Mouse (Mus musculus) heart, embryonic 15.5 days (tissue): ENCODE results near the gene Gm47996. TPM values are rescaled to one million over a fixed set of nuclear protein-coding genes. Genes with fewer than 3 reads are reported as not detected.

ENCODE experiments used
- ATAC-seq: fragments of 200-750 bp; cut with Nextera tagmentation; replicated peaks from 2 replicates; pipeline ENCODE4 v1.8.0; 2017; ENCODE audit warnings: low read depth, moderate TSS enrichment; ENCODE audit not compliant: insufficient number of reproducible peaks, insufficient read depth, low FRiP score
- H3K27ac ChIP-seq: fragments of 300-500 bp; sonication (generic); 2 replicates; pipeline ENCODE4 v1.5.1; 2015; ENCODE audit warnings: mild to moderate bottlenecking, inconsistent platforms
- H3K27me3 ChIP-seq: fragments of 300-500 bp; sonication (generic); 2 replicates; pipeline ENCODE4 v1.6.1; 2015; ENCODE audit warnings: inconsistent platforms
- H3K36me3 ChIP-seq: fragments of 300-500 bp; sonication (generic); 2 replicates; pipeline ENCODE4 v1.6.1; 2015; ENCODE audit warnings: mild to moderate bottlenecking, inconsistent platforms
- H3K4me1 ChIP-seq: fragments of 300-500 bp; sonication (generic); replicated peaks from 2 replicates; pipeline ENCODE4 v1.6.1; 2015; ENCODE audit warnings: inconsistent platforms
- H3K4me2 ChIP-seq: fragments of 300-500 bp; sonication (generic); 2 replicates; pipeline ENCODE4 v1.6.1; 2015; ENCODE audit warnings: inconsistent platforms, mild to moderate bottlenecking, moderate library complexity
- H3K4me3 ChIP-seq: fragments of 300-500 bp; sonication (generic); 2 replicates; pipeline ENCODE4 v1.5.1; 2015; ENCODE audit warnings: mild to moderate bottlenecking, inconsistent platforms
- H3K9ac ChIP-seq: fragments of 300-500 bp; sonication (generic); 2 replicates; pipeline ENCODE4 v1.6.1; 2015; ENCODE audit warnings: mild to moderate bottlenecking, inconsistent platforms
- H3K9me3 ChIP-seq: fragments of 300-500 bp; sonication (generic); replicated peaks from 2 replicates; pipeline ENCODE4 v1.6.1; 2016; ENCODE audit warnings: inconsistent platforms
- WGBS: fragments of 180-500 bp; shearing (Covaris S2); methylation state at CpG from one replicate; pipeline ENCODE4 v1.1.7; 2015; ENCODE audit warnings: mixed read lengths; 5-methylcytosine and 5-hydroxymethylcytosine counted together
- polyA plus RNA-seq: library from polyadenylated mRNA; unstranded; fragments of >200 nt; fragmentation: Nextera tagmentation; extraction: Ambion mirVana; gene quantifications from 2 replicates; pipeline ENCODE4 v1.2.1, GENCODE M21; 2015

The Gm47996 gene
- polyA plus RNA-seq, 1 experiment from 2014 or later: not detected

DNA sequence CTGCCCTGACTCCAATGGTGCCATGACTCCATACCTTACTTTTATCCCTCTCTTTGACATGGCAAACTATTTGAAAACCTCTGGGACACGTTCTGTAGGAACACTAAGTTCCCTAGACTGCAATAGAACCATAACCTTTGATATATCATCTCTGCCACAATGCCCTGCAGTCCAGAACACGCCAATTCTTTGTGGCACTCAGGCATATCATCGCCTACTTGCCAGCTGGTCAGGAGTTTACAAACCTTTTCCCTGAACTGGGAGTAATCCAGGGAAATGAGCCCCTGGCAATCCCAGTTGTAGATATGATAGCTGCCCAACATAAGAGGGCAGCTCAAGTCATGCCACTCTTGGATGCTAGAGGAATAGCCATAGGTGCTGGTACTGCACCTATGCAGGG lies 22.4 kb downstream of the Gm47996 start:
- whole genome bisulfite sequencing: 82% methylated on average over 3 of the region's 3 CpGs
- Histone ChIP-seq H3K4me2 (no peak overlapping the region), H3K4me3 (no peak overlapping the region)

GRCm38 (mm10) chr1:151233756-151234155 lies 23.8 kb downstream of the Gm47996 start:
- no peaks in the 10 kb centered on the region for H3K36me3 ChIP-seq
- H3K4me2 ChIP-seq: no peak overlapping the region
- no peaks in the 10 kb centered on the region for H3K9me3 ChIP-seq
- ATAC-seq: no peak
- no peak overlapping the region for H3K4me3 ChIP-seq
- no peak overlapping the region for H3K9ac ChIP-seq
- H3K27ac ChIP-seq: no peak overlapping the region
- H3K27me3 ChIP-seq: no peaks in the 10 kb centered on the region
- H3K4me1 ChIP-seq: peaks cover 18% of the 10 kb centered on the region
- WGBS: 64% methylated on average over 3 of the region's 3 CpGs

More for the DNA sequence above, 22.4 kb downstream of the Gm47996 start:
- peaks cover 14% of the 10 kb centered on the region for H3K4me1 ChIP-seq
- H3K27ac ChIP-seq: no peak overlapping the region
- no peaks in the 10 kb centered on the region for H3K36me3 ChIP-seq
- no peak overlapping the region for H3K9ac ChIP-seq
- ATAC-seq: no peak
- H3K9me3 ChIP-seq: no peaks in the 10 kb centered on the region
- no peaks in the 10 kb centered on the region for H3K27me3 ChIP-seq

GRCm38 (mm10) chr1:151235574-151235973 lies 25.6 kb downstream of the Gm47996 start:
- H3K27me3 ChIP-seq: no peaks in the 10 kb centered on the region
- H3K4me3 ChIP-seq: no peak overlapping the region
- H3K9ac ChIP-seq: no peak overlapping the region
- H3K4me1 ChIP-seq: peaks cover 18% of the 10 kb centered on the region
- no peaks in the 10 kb centered on the region for H3K36me3 ChIP-seq
- no peak for ATAC-seq
- no peak overlapping the region for H3K4me2 ChIP-seq
- 52% methylated on average over 2 of the region's 2 CpGs for WGBS
- H3K27ac ChIP-seq: peak overlapping the region; percentile 68; the same call in 1 of the 2 replicates
- H3K9me3 ChIP-seq: no peaks in the 10 kb centered on the region

DNA sequence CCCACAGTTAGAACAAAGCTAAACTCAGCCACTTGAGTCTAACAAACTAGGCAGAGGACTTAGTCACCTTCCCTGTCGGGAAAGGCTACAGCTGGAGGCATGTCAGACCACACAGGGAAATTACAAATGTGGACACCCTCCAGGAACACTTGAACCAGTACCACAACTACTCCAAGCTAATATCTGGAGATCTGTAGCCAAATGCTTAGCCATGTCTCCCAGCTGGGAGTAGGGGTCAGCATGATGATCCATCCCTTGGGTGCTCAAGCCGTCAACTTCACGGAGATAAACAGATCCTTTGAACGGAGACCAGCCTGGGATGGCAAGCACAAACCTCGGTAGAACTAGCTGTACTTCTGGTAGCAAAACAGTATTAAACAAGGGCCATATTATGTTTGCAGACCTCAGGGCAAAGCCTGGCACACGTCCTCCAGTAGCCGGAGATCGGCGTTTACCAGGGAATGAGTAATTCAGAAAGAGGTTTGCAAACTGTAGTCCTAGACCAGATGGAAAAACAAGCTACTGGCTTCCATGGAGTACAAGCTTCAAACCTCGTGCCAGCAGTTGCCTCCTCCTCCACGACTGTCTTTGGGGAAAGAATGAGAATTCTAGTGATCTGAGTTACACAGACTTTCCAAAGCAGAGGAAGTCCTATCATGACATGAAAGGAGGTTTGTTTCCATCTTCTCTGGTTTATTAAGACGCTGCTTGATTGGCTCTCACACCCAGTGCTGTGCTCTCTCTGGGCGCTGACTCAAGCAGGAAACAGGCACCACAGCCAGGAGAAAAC lies 26.4 kb downstream of the Gm47996 start:
- WGBS: 57% methylated on average over 13 of the region's 13 CpGs
- Histone ChIP-seq H3K27ac (peak overlapping the region; percentile 68), H3K4me3 (no peak overlapping the region), H3K36me3 (no peaks in the 10 kb centered on the region), H3K4me1 (peaks cover 18% of the 10 kb centered on the region), H3K4me2 (no peak overlapping the region), H3K9me3 (no peaks in the 10 kb centered on the region), H3K27me3 (no peaks in the 10 kb centered on the region), H3K9ac (no peak overlapping the region)
- peak; percentile 81 for ATAC-seq

DNA sequence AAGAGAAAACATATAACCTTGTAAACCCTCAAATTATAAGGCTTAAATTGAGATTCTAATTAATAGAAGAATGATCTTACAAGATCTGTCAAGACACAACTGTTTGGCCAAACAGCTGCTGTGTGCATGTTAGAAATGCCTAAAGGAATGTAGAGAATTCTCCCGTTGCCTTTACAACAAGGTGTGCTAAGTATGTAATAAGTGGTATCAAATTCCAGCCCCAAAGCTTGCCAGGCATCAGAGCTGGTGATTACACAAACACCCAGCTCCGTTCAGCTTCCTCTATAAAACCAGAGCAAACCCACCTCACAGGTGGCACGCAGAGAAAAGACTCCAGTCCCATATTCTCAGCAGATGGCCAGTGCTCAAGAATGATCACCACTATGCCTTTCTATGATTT lies 27.8 kb downstream of the Gm47996 start:
- H3K9ac ChIP-seq: no peak overlapping the region
- H3K4me1 ChIP-seq: peaks cover 18% of the 10 kb centered on the region
- H3K36me3 ChIP-seq: no peaks in the 10 kb centered on the region
- H3K4me2 ChIP-seq: no peak overlapping the region
- H3K4me3 ChIP-seq: no peak overlapping the region
- WGBS: 46% methylated on average over 3 of the region's 3 CpGs
- H3K27ac ChIP-seq: no peak overlapping the region
- no peak for ATAC-seq
- no peaks in the 10 kb centered on the region for H3K9me3 ChIP-seq
- no peaks in the 10 kb centered on the region for H3K27me3 ChIP-seq

DNA sequence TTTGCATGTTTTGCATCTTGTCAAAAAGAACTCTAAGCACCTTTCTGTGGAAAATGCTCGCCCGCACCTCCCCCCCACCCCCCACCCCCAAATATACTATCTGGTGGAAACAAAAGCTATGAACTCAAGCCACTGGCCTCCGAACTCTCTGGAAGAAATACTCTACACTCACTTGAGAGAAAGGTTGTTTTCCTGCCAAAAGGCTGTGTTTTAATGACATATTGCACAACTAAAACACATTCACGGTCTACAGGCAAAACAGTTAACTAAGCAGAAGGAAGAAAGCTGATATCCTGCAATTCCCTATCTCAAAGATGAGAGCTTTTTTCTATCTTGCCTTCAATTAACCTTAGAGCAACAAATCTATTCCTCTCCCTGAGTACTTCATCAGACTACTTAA lies 33.4 kb downstream of the Gm47996 start:
- Histone ChIP-seq H3K27ac (no peak overlapping the region), H3K27me3 (no peaks in the 10 kb centered on the region), H3K4me3 (no peak overlapping the region), H3K4me2 (no peak overlapping the region), H3K36me3 (no peaks in the 10 kb centered on the region), H3K9ac (no peak overlapping the region), H3K9me3 (no peaks in the 10 kb centered on the region), H3K4me1 (no peaks in the 10 kb centered on the region)
- no peak for ATAC-seq
- 81% methylated on average over 4 of the region's 4 CpGs for WGBS

- Histone ChIP-seq H3K4me1 (no peaks in the 10 kb centered on the region), H3K36me3 (no peaks in the 10 kb centered on the region), H3K27ac (no peak overlapping the region), H3K9me3 (no peaks in the 10 kb centered on the region), H3K4me2 (no peak overlapping the region), H3K27me3 (no peaks in the 10 kb centered on the region), H3K4me3 (no peak overlapping the region), H3K9ac (no peak overlapping the region)
- 86% methylated on average over 5 of the region's 5 CpGs for WGBS
- ATAC-seq: no peak
Observed at GRCm38 (mm10) chr1:151244013-151244412, 34.1 kb downstream of the Gm47996 start.

DNA sequence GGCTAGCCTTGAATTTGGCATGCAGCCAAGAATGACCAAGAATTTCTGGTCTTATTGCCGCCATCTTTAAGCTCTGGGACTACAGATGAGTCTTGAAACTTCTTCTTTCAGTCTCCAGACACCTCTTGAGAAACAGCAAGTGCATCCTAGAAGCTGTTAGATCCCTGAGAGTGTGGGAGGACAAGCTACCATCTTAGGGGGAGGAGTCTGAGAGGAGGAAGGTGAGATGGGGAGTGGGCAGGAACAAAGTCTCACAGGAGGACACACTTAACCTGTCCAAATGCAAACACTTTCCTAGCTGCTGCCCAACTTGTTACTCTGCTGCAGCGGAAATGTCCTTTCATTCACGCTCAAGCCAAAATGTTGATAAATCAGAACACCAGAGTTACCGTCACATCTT lies 34.8 kb downstream of the Gm47996 start:
- H3K4me2 ChIP-seq: no peak overlapping the region
- H3K9me3 ChIP-seq: no peaks in the 10 kb centered on the region
- H3K27ac ChIP-seq: no peak overlapping the region
- ATAC-seq: no peak
- no peak overlapping the region for H3K9ac ChIP-seq
- WGBS: 90% methylated on average over 4 of the region's 4 CpGs
- no peak overlapping the region for H3K4me3 ChIP-seq
- H3K4me1 ChIP-seq: no peaks in the 10 kb centered on the region
- no peaks in the 10 kb centered on the region for H3K36me3 ChIP-seq
- H3K27me3 ChIP-seq: no peaks in the 10 kb centered on the region

DNA sequence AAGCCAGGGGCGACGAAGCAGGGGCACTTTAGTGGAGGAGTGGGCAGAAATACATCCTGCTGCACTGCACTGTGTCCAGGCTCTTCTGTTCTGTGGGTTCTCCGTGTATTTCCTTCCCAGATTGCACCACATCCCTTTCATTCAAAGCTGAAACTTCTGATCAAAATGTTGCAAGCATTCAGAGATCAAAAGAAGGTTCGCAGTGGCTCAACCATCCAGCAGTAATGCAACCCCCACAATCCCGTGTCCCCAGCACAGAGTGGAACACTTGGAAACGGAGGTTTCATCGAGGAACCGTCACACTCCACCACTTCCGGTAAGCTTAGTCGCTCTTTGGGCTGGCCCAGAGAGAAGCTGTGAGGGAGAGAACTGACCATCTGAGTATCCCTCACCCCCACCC lies 35.2 kb downstream of the Gm47996 start:
- Histone ChIP-seq H3K4me2 (no peak overlapping the region), H3K9ac (no peak overlapping the region), H3K4me3 (no peak overlapping the region), H3K4me1 (no peaks in the 10 kb centered on the region), H3K36me3 (no peaks in the 10 kb centered on the region), H3K27me3 (no peaks in the 10 kb centered on the region), H3K9me3 (no peaks in the 10 kb centered on the region), H3K27ac (no peak overlapping the region)
- no peak for ATAC-seq
- 86% methylated on average over 10 of the region's 10 CpGs for WGBS

DNA sequence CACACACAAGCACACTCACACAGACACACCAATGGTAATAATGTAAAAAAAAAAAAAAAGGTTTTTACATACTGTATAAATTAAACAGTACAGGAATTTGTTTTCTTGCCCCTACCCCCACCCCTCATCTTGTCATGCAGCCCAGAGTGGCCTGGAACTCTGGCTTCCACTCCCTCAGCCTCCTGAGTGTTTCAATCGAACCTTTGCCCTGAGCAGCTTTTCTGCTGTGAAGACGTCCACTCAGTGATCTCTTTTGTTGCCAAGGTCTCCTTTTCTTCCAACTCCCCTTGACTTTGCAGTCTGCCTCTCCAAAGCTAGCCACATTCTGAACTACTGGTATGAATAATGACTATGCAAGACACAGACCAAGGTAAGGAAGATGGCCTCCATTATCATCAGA lies 35.9 kb downstream of the Gm47996 start:
- H3K9ac ChIP-seq: no peak overlapping the region
- H3K4me3 ChIP-seq: no peak overlapping the region
- H3K9me3 ChIP-seq: no peaks in the 10 kb centered on the region
- no peaks in the 10 kb centered on the region for H3K36me3 ChIP-seq
- 54% methylated on average over 2 of the region's 2 CpGs for whole genome bisulfite sequencing
- ATAC-seq: no peak
- H3K27ac ChIP-seq: no peak overlapping the region
- peaks cover under 1% of the 10 kb centered on the region; the same call in 1 of the 2 replicates for H3K4me1 ChIP-seq
- H3K27me3 ChIP-seq: no peaks in the 10 kb centered on the region
- no peak overlapping the region for H3K4me2 ChIP-seq

- Histone ChIP-seq H3K9me3 (no peaks in the 10 kb centered on the region), H3K4me3 (no peak overlapping the region), H3K4me1 (peaks cover 8% of the 10 kb centered on the region), H3K4me2 (no peak overlapping the region), H3K27me3 (no peaks in the 10 kb centered on the region), H3K36me3 (no peaks in the 10 kb centered on the region), H3K9ac (no peak overlapping the region), H3K27ac (no peak overlapping the region)
- ATAC-seq: no peak
- 92% methylated on average over 3 of the region's 3 CpGs for WGBS
Observed at GRCm38 (mm10) chr1:151250109-151250508, 40.2 kb downstream of the Gm47996 start.
